Mouse (Mus musculus) left cerebral cortex, adult 9 months (tissue): ENCODE measurements around the gene Hoxd13.

Experiments used
- DNase-seq, 2 experiments: peaks; one replicate each; pipeline ENCODE4 v3.0.0; 2022; ENCODE audit warnings: low spot score in 2 of 2

Gene Hoxd13

DNA sequence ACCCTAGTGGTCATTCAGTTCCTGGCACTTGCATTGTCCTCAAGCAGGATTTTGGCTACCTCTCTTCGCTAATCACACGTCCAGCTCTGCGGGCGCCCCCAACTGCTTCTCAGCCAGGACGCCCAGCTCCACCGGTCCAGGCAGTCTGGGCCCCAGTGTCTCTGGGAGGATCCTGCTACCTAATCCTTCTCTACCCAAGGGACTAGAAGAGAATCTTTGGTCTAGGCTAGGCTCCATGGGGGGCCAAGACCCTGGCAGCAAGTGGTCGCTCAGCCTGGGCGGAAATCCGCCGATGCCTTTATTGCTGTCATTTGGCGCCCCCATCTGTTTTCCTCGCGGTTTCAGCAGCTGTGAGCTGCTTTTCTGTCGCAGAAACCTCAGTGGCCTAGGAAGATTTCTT is 6.4 kb upstream of the Hoxd13 start:
- DNase-seq = peak in 1 of 2 experiments; percentile 28

- DNase-seq = peak in 1 of 2 experiments; percentile 65
These were observed 4.7 kb upstream of the Hoxd13 start for GRCm38 (mm10) chr2:74663291-74663925.

GRCm38 (mm10) chr2:74666411-74666810 is 1.7 kb upstream of the Hoxd13 start:
- no peak for DNase-seq

GRCm38 (mm10) chr2:74667191-74667841 is 794 bp upstream of the Hoxd13 start:
- no peak for DNase-seq

DNA sequence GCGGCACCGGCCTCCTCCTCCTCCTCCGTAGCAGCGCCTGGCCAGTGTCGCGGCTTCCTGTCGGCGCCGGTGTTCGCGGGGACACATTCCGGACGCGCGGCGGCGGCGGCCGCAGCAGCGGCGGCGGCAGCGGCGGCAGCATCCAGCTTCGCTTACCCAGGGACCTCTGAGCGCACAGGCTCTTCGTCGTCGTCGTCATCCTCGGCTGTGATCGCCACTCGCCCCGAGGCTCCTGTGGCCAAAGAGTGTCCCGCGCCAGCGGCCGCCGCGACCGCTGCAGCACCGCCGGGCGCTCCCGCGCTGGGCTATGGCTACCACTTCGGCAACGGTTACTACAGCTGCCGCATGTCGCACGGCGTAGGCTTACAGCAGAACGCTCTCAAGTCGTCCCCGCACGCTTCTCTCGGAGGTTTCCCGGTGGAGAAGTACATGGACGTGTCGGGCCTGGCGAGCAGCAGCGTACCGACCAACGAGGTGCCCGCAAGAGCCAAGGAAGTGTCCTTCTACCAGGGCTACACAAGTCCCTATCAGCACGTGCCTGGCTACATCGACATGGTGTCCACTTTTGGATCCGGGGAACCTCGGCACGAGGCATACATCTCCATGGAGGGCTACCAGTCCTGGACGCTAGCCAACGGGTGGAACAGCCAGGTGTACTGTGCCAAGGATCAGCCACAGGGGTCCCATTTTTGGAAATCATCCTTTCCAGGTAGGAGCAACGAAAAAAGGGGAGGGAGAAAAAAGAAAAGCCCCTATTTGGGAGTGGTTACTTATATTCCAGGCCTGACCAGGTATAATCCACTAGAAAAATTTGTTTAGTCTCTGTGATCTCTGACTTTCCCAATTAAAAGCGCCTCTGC is 490 bp downstream of the Hoxd13 start:
- no peak for DNase-seq

GRCm38 (mm10) chr2:74669230-74669578 is 1.1 kb downstream of the Hoxd13 start:
- no peak for DNase-seq

DNA sequence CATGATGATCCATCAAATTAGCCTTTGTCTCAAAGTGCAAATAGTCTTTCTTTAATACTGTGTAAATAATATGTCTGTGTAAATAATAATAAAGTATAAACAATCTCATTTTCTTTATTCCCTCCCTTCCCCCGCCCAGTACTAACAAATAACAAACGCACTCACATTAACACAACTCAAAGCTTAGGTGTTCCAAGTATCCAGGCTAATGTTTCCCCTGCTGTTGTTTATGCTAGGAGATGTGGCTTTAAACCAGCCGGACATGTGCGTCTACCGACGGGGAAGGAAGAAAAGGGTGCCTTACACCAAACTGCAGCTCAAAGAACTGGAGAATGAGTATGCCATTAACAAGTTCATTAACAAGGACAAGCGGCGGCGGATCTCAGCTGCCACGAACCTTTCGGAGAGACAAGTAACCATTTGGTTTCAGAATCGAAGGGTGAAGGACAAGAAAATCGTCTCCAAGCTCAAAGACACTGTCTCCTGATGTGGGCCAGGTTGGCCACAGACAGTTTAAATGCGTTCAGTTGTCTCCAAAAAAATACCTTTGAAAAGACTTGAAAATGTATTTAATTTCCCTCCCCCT is 1.6 kb downstream of the Hoxd13 start:
- DNase-seq = no peak

DNA sequence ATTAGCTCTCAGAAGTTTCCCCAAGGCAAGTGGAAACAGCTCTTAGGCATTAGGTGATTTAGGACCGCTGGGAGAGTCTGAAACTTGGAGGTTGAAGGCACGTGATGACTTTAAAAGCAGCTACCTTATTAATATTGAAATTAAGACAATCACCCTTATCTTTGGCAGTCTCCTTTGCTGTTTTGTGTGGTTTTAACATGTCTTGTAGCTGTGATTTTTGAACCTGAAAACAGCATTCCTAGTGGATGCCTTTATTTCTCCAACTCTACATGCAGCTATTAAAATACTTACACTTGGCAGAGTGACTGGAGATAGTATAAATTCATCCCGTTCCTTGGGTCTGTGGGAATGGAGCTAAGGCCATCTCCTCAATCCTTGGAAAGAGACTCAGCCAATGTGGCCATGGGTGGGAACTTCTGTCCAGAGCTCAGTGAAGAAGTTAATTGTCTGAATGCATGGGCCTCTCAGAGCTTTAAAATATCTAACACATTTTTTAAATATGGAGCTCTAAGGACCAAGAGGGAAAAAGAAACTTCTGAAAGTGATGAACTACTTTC is 2.6 kb downstream of the Hoxd13 start:
- no peak for DNase-seq

DNA sequence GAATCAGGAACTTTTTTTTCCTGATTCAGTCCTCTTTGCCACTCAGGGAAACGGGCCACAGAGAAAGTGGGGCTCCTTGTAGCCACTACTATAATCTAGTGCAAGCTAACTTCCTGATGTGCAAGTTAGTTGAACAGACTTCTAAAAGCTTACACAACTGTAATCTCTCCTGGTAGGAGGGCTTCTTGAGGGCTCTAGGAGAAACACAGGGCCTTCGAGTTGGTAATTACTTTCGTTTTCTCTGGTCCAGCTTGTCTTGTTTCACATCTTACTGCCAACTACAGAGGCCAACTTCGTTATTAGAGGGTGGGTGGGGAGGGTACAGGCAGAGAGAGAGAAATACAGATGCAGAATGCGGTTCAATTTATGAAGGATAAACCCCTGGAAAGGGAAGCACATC is 3.7 kb downstream of the Hoxd13 start:
- DNase-seq = no peak

- no peak for DNase-seq
These were observed 4.6 kb downstream of the Hoxd13 start for GRCm38 (mm10) chr2:74672481-74673362.

GRCm38 (mm10) chr2:74673835-74674425 is 5.8 kb downstream of the Hoxd13 start:
- no peak for DNase-seq

DNA sequence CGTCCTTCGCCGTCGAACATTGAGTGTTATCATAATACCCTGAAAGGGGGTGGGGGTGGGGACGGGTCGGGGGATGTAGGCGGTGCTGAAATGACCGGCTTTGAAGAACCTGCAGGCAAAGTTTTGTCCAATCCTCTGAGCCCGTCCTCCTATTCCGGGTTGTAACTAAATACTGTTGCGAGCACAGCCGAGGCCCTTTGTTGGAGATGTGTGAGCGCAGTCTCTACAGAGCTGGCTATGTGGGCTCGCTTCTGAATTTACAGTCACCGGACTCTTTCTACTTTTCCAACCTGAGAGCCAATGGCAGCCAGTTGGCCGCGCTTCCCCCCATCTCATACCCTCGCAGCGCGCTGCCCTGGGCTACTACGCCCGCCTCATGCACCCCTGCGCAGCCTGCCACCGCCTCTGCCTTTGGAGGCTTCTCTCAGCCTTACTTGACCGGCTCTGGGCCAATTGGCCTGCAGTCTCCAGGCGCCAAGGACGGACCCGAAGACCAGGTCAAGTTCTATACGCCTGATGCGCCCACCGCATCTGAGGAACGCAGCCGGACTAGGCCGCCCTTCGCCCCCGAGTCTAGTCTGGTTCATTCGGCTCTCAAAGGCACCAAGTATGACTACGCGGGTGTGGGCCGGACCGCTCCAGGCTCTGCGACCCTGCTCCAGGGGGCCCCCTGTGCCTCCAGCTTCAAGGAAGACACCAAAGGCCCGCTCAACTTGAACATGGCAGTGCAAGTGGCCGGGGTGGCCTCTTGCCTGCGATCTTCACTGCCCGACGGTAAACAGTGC is 7.0 kb downstream of the Hoxd13 start, which contains the start of gene Hoxd12:
Hoxd12 (plus strand) TSS at position 133 of the 785 bp plus-strand sequence.
- DNase-seq = no peak

DNA sequence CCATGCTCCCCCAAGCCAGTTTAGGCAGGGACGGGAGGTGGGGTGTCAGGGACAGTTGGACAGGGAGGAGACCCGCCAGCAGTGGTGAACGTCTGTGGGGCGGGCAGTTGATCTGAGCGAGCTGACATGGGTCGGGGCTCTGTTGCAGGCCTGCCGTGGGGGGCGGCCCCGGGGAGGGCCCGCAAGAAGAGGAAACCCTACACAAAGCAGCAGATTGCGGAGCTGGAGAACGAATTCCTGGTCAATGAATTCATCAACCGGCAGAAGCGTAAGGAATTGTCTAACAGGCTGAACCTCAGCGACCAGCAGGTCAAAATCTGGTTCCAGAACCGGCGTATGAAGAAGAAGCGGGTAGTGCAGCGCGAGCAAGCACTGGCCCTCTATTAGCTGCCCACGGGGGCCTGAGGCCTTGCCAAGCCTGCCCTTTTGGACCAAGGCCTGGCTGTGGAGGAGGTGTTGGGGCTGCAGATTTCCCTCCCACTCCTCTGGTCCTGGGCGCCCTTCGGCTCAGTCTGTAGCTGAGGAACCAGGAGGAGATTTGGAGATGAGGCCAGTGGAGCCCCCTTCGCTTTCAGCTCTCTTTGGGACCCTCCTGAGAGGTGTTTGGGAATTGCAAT is 7.7 kb downstream of the Hoxd13 start:
- no peak for DNase-seq

- DNase-seq = no peak
These were observed 8.4 kb downstream of the Hoxd13 start for GRCm38 (mm10) chr2:74676376-74677052.

- DNase-seq = no peak
These were observed 9.0 kb downstream of the Hoxd13 start for GRCm38 (mm10) chr2:74677106-74677505.

DNA sequence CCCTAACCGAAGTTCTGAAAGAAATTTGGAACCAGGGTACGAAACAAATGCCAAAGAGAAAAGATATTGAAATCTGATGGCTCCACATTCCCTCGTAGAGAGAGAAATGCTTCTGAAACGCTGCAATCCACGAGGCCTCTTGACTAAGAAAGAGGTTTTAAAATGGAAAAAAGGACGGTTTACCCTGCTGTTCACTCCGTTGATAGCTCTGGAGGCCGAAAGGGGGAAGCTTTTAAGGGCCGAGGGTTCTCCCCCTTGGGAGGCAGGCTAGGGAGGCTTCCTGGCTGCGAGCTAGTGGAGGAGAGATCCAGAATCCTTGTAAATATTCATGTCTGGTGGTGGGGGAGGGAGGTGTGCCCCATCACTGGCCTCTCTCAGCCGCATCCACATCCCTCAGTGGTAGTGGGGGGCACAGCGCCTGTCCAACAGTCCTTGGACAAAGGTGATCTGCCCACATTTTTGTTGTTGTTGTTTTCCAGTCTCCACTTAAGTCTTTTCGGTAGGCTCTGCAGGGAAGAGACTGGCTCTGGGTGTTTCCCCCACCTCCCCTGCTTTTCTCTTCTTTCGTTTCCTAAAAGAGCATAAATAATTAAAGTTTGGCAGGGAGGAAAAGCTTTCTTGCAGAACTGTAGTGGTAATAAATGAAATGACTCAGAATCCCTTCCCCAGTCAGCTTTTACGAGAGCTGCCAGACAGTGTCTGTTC is 10.9 kb downstream of the Hoxd13 start, which contains the start of gene Hoxd11:
Hoxd11 (plus strand) TSS at position 667 of the 705 bp plus-strand sequence.
- no peak for DNase-seq

- no peak for DNase-seq
These were observed 11.5 kb downstream of the Hoxd13 start for GRCm38 (mm10) chr2:74679596-74679971.

DNA sequence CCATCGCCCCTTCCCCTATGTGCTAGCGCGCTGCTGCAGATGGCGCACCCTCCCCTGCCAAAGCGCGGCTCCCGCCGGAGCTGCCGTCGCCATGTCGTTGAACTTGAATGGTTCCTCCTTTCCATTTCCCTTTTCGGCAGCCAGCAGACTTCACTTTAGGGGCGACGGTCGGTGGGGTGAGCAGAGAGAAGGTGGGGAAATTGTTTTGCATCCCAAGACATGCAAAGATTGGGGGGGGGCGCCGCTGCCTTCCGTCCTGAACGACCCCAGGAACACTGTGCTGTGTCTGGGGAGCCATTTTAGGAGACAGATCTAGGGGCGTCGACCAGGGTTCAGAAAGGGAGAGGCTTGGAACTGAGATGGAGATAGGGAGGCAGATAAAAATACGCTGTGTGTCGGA is 11.9 kb downstream of the Hoxd13 start:
- DNase-seq = no peak
